Mouse (Mus musculus) large intestine, adult 2 months (tissue): ENCODE data around the gene Usp48. TPM values are rescaled to one million over a fixed set of nuclear protein-coding genes. Genes with fewer than 3 reads are reported as not detected.
"Not testable (repeated sequence)": the region's sequence is repeated elsewhere in the genome, so short reads cannot be mapped to it uniquely, and the experiment has no call there.

Experiments
- DNase-seq: peaks from one replicate; pipeline ENCODE4 v3.0.0-alpha.2; 2012; ENCODE audit warnings: low read depth, low spot score
- WGBS: fragments of 180-500 bp; shearing (Covaris S2); methylation state at CpG from one replicate; pipeline ENCODE4 v1.1.7; 2018; 5-methylcytosine and 5-hydroxymethylcytosine counted together
- polyA plus RNA-seq: library from polyadenylated mRNA; depleted of rRNA; stranded (reverse); fragments of >200 nt; gene quantifications from 2 replicates; pipeline ENCODE4 v1.2.3, GENCODE M21; 2012; rRNA removed

The Usp48 gene
- 27.2 and 39.0 TPM in 2 replicates for polyA plus RNA-seq

DNA sequence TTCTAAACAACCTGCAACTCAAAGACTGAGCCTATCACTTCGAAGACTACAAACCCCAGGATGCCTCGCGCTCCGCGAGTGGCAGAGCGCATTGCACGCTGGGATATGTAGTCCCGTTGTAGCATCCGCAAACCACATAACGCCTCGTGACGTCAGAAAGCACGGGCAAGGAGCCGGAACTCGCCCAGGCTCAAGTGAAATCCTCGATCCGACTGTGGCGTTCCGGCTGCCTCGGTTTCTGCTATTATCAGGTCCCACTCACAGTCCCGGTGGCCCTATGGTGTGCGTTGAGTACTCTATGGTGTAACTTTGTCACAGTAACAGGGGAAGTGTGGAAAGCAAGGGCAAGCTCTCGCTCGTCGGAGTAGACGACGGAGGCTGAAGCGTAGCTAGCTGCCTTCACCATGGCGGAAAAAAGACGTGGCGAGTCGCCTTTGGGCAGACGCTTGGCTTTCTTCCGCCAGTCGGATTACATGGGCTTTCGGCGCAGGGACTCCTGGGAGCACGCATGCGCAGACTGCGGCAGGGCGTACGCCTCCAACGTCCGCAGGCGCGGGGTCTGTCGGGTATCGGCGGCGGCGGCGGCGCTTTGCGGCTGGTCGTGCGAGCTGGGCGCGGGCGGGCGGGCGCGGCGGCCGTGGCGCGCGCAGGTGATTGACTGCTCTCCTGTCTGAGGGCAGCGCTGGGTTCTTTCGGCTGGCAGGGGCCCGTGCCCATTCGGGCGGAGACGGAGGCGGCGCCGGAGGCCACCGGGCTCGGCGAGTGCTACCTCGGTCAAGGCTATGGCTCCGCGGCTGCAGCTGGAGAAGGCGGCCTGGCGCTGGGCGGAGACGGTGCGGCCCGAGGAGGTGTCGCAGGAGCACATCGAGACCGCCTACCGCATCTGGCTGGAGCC, at the start of gene Usp48:
Usp48 (plus strand) TSS at position 155 of the 895 bp plus-strand sequence.
- under 1% methylated on average over 86 of the region's 92 CpGs for WGBS
- peak; percentile 96 for DNase-seq

DNA sequence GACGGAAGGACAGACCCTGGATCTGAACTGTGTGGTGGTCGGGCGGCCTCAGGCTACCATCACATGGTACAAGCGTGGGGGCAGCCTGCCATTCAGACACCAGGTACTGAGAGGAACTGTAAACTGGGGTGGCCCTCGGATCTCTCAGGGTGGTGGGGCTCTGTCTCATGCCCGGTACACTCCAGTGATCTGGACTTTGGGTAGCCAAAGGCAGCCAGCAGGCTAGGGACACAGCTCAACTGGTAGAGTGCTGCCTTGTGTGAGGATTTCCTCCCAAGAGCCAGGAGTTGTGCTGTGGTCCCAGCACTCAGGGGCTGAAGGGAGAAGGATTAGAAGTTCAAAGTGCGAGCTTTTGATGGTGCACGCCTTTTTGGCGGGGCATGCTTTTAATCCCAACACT, 48.0 kb upstream of the Usp48 start:
- no peak for DNase-seq
- 96% methylated on average over 9 of the region's 9 CpGs for WGBS

DNA sequence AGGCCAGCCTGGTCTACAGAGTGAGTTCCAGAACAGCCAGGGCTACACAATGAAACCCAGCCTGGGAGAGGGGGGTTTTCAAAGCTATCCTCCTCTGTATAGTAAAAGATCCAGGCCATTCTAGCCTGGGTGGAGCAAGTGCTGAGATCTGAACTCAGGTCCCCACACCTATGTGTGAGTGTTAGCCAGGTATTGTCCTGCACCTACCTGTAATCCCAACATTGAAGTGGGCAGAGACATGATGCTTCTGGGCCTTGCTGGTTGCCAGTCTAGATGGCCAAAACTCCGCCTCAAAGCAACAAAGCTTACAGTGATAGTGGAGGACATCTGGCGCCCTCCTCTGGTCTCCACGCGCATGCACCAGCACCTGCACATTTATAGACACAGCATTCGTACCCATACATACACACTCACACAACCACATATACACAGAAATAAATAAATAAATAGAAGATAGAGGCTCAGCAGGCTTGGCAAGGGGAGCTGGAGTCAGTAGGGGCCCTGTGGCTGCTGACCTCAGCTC, 47.5 kb upstream of the Usp48 start:
- WGBS, result 76% methylated on average over 5 of the region's 5 CpGs
- no peak for DNase-seq

DNA sequence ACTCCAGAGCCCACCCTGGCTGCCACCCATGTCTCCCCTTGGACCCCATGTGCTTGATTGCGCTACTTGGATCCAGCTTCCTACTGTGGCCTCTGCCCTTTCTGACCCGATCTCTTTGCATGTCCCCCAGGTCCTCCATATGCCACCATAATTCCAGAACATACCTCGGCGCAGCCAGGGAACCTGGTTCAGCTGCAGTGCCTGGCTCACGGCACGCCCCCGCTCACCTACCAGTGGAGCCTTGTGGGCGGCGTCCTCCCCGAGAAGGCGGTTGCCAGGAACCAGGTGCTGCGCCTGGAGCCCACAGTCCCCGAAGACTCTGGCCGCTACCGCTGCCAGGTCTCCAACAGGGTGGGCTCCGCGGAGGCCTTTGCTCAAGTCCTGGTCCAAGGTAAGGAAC, 40.1 kb upstream of the Usp48 start:
- no peak for DNase-seq
- WGBS, result 93% methylated on average over 17 of the region's 17 CpGs

DNA sequence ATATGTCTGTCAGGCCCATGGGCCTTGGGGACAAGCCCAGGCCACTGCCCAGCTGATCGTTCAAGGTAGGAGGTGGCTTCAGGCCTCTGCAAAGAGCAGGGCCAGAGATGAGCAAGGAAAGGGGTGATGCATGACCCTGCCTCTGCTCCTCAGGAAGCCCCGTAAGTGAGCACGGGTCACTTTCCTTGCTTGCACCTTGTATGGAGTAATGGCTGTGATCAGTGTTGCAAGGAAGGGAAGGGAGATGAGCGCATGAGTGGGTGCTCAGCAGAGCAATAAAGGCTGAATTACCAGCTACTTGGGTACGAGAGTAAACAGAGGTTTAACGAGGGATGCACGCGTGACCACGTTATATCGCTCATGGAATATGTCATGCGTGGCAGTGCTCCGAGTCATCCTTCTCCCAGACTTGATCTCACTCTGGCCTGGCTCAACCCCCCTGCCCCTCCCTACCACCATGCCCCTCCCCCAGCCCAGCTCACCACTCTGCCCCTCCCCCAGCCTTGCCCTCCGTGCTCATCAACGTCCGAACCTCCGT, 36.8 kb upstream of the Usp48 start:
- no peak for DNase-seq
- 77% methylated on average over 16 of the region's 16 CpGs for WGBS

DNA sequence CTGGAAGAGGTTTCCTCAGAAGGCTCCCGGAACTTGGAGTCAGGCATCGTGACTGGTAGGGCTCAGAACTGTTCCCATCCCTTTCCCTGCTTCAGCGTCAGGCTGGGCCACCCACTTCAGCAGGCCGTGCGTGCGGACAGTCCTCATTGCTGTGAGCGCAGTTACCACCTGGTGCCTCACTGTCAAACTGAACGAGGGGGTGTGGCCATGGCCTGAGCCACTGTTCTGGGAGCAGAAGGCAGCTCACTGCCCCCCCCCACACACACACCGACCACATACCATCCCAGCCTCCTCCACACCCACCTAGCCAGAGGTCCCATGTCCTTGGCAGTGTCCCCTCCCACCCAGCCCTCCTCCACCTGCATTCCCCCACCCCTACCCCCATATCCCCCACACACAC, 23.7 kb upstream of the Usp48 start:
- WGBS, result 77% methylated on average over 9 of the region's 9 CpGs
- DNase-seq, result no peak

DNA sequence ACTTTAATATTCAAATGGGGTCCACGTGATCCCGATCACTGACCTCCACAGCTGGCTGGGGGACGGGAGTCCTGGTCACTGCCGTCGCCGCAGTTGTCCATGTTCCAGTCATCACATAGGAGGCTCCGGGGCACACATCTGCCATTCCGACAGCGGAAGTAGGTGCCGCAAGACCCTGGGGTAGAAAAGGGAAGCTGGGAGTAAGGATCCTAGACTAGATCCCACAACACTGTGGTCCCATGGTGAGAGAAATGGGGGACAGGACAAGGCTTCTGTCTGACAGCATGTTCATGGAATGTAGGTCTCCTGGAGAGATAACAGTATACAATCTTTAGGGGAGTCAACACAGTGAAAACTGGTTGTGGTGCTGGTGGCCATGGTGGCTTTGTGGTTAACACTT, 19.1 kb upstream of the Usp48 start, which contains the start of gene Ldlrad2:
Ldlrad2 (minus strand) TSS at position 101 of the 400 bp plus-strand sequence.
- 90% methylated on average over 10 of the region's 10 CpGs for WGBS

DNA sequence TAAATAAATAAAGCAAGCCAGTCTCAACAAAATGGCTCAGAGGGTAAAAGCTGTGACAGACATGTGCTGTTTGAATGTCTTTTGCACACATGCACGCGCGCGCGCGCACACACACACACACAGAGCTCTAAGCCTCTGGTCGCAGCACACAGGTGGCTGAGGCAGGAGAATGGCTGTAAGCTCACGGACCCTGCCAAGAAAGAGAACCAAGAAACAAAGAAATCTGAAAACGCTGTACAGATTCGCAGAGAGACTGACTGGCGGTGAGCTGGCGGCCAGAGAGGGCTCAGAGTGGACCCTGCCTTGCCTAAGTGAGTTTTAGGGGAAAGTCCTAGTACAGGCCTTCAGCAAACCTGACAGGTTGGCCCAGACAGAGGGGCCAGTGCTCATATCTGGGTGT, 16.1 kb upstream of the Usp48 start:
- 98% methylated on average over 12 of the region's 12 CpGs for WGBS
- no peak for DNase-seq

More for the DNA sequence above, 19.1 kb upstream of the Usp48 start, which contains the start of gene Ldlrad2:
- DNase-seq, result no peak

DNA sequence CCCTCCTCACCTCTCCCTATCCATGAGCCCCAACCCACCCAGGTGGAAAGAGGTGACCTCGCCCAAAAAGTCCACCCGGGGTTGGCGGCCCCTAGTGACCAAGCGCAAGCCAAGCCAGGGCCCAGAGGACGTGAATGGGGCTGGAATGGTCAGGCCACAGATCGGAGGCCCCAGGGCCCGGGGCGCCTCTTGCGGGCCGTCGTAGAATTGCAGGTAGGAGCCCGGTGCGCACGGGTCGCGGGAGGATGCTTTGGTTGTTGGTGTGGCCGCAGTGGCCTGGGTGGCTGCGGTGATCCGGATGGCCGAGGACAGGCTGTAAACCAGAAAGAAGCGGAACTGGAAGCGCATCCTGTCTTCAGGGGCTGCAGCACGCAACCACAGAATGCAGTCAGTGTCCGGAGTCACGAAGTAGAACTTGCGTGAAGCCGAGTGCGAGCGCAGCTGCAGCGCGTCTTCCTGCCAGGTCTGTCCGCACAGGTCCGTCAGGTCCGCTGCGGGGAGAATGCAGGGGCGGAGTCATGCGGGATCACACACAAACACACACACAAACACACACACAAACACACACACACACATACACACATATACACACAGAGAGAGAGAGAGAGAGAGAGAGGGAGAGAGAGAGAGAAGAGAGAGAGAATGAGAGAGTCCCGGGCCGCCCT, 15.2 kb upstream of the Usp48 start:
- DNase-seq, result no peak
- 7% methylated on average over 39 of the region's 39 CpGs for WGBS

DNA sequence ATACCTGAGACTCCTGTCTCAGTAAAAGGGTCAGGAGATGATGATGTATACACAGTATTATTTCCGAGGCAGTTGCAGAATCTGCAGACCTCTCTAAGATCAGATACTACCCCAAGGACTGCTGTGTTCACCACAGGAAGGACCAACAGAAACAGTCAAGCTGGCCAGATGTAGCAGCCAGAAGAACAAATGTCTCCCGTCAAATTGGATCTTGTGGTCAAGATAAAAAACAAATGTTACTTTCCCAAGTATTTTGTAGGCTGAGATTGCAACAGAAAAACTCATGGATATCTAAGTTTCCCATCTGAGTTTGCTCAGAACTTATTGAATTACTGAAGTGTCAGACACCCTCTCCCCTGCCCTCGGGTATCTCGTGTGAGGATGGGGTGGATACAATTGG, 13.8 kb upstream of the Usp48 start:
- DNase-seq, result no peak
- 54% methylated on average over 4 of the region's 4 CpGs for WGBS

DNA sequence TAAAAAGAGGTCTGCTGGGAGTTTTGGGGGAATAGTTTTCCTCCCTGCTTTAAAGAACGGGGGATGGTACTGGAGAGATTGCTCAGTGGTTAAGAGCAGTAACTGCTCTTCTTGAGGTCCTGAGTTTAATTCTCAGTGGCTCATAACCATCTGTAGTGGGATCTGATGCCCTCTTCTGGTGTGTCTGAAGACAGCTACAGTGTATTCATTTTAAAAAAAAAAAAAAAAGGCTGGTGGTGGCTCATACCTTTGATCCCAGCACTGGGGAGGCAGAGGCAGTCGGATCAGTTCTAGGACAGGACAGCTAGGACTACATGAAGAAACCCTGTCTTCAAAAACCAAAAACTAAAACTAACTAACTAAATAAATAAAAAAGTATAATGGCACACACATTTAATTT, 13.3 kb upstream of the Usp48 start:
- 66% methylated on average over 2 of the region's 2 CpGs for WGBS

DNA sequence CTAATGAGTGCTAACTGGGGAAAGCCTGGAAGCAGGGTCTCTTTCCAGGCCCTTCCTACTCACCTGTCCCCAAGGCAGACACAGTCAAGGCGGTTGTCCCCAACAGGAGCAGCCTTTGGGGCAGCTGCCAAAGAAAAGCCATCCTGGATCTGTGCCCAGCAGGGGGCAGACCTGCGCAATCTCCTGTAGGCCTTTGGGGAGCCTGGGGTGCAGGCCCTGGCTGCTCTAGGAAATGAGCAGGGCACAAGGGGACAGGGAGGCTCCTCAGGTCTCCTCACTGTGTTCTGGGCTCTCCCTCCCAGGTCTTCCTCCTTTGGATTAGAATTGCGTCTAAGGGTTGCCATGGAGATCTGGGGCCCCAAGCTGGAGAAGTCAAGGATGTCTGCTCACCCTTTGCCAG, 11.7 kb upstream of the Usp48 start:
- no peak for DNase-seq
- 69% methylated on average over 3 of the region's 3 CpGs for WGBS

More for the DNA sequence above, 13.3 kb upstream of the Usp48 start:
- DNase-seq, result no peak

DNA sequence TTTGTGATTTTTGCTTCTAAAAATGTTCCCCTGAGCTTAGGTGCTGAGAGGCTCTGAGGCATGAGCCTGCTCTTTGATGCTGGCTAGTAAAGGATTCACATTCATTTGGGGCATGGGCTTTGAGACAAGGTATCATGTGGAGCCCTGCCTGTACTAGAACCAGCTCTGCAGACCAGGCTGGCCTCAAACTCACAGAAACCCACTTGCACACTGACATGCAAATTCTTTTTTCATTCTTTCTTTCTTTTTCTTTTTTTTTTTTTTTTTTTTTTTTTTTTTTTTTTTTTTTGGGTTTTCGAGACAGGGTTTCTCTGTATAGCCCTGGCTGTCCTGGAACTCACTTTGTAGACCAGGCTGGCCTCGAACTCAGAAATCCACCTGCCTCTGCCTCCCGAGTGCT, 4.5 kb upstream of the Usp48 start:
- WGBS, result 98% methylated on average over 2 of the region's 3 CpGs
- not testable (repeated sequence) for DNase-seq

DNA sequence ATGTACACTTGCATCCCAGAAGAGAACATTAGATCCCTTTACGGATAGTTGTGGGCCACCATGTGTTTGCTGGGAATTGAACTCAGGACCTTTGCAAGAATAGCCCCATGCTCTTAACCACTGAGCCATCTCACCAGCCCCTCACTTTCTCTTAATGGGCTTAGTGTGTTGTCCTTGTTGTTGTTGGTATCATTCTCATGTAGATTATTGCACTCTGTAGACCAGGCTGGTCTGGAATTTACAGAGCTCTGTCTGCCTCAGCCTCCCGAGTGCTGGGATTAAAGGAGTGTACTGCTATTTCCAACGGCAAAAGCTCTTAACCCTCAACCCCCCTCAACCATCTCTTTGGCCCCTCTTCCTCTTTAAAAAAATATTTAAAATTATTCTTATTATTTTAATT, 4.0 kb upstream of the Usp48 start:
- WGBS, result 88% methylated on average over 3 of the region's 3 CpGs
- no peak for DNase-seq

DNA sequence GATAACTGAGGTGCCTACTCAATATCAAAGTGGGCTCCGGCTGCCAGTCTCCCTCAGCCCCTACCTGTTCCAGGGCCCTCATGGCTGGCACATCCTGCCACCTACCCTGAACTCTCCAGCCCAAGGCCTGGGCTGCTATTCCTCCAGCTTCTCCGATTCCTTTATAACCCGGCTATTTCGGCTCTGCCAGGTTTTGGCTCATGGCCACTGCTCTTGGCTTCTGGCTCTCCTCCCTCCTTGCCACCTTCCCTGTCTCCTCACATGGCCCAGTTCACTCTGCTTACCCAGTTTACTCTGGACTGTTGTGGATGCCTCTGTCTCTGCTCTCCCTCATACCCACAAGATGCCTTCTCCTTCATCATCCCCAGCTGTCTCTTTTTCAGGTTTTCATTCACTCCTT, 2.6 kb upstream of the Usp48 start:
- WGBS, result 36% methylated on average over 4 of the region's 4 CpGs
- DNase-seq, result no peak

DNA sequence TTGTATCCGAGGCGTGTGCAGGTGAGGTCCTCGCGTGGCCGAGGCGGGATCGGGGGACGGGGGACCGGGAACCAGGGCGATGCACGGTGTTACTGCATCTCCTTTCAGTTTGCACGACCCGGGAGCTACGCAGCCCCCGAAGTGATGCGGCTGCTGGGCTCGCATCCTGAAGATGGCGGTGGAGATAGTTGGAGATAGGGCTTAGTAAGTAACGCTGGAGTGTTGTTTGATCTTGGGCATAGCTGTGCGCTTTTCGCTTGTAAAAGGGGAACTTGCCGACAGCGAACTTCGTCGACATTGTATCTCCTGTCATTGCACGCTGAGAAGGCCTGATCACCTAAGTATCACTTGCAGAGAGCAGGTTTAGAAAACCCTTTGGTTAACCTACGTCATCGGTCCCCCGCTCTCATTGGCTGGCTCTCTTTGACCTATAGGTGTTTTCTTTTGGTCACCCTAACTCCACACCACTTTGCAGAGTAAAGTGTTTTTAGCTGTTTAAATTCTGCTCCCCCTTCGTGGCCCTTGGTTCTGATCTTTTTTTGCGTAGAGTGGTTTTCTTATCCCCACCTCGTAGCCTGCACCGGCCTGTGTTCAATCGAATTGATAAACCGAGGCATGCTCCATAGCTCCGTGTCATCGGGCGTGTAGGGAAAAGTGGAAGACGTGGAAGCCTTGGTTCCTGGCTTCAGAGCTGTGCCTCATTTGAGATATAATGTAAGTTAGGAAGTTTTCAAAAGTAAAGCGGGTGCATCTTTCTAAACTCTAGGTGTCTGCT, 1.1 kb downstream of the Usp48 start:
- DNase-seq, result peak; percentile 57

DNA sequence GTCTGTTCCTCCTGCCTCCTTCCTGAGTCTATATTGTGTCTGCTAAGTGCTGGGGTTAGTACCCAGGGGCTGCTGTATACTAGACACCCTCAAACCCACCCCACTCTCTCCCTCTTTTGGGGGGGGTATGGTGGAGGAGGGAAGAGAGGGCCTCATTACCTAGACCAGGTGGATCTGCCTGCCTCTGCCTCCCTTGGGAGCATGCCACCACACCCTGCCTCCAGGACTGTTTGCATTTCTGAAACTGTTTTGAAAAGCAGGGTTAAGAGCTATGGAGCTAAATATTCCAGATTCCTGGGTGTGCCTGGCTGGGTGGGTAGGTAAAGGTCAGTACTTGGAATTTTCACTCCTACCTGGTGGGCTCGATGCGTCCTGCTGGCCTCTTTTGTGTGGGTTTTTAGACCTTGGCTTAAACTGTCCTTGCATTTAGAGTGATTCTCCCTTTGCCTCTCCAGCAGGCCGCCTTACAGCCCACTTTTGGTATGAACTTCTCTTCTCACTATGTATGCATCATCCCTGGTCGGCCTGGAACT, 3.6 kb downstream of the Usp48 start:
- WGBS, result 94% methylated on average over 4 of the region's 4 CpGs
- DNase-seq, result no peak

More for the DNA sequence above, 1.1 kb downstream of the Usp48 start:
- WGBS, result 2% methylated on average over 40 of the region's 40 CpGs

DNA sequence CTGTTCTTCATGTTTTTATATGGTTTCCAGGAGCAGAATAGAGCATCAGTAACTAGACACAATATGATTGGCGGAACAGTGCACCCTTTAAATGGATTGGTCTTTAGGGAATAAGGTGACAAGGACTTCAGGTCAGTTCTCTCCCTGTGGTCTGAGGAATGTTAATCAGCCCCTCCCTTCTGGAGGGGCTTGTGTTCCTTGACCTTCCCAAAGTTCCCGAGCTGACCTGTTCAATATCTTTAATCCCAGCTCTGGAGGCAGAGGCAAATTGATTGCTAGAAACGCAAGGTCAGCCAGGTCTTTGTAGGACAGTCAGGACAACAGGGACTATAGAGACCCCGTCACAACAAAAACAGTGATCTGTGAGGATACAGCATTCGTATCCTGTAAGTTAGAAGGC, 5.0 kb downstream of the Usp48 start:
- 91% methylated on average over 5 of the region's 5 CpGs for WGBS
- DNase-seq, result no peak

DNA sequence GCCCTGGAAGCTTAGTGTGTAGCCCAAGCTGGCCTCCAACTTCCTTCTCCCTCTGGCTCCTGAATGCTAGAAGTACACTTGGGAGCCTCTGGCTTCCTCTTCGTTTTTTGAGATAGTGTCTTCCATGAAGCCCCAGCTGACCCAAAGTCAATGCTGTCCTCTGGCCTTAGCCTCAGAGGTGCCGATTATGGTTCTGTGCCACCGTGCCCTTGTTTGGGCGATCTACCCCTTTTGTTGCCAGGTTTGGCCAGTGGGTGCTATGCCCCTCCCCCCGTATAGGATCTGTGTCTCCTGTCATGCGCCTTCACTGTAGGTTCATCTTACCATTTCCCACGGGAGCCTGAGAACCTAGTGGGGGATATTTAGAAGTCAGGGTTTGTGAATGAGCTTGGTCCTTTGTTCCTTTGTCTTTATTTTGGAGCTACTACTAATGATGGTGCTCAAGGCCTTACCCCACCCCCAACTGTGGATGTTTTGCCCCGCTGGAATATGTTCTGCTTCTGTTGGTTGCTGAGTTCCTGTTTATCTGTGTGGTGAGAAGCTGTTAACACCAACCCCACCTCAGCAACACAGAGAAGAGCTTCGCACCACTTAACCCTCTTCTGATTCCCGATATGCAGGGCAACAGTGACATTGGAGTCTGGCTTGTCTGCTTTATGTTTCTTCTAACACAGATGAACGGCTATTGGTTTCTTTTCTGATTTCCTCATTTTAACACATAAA, 10.1 kb downstream of the Usp48 start:
- WGBS, result 82% methylated on average over 11 of the region's 11 CpGs

More for the DNA sequence above, 10.1 kb downstream of the Usp48 start:
- no peak for DNase-seq
